Mouse (Mus musculus): ENCODE results near the gene Micu1.

DNA sequence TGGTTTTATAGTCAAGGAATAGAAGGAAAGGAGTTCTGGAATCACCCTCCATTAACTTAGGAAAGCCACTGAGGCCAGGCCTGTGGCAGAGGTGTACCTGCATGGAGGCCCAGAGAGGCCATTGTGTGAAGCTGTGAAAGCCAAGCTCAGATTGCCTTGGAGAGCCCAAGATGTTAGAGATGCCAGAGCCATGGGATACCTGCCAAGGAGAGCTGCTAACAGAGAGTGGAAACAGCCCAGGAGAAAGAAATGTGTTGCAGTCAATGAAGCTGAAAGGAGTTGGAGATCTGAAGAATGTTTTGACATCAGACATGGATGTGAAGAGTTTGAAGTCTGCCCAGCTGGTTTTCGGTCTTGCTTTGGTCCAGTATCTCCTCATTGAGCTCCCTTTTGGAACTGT is 24.4 kb upstream of the Micu1 start:
- no peak for TF ChIP-seq POLR2A (IDR thresholded peaks at IDR 0.05; ENCODE audit: insufficient read depth, low read depth, low read length)
- TF ChIP-seq CTCF (IDR thresholded peaks at IDR 0.05; ENCODE audit: insufficient read depth, low read depth, low read length) = no peak

All from olfactory bulb, adult 2 months (tissue).